Mouse (Mus musculus) layer of hippocampus, adult 2 months (tissue): ENCODE results near the gene Atp2a3. TPM values are rescaled to one million over a fixed set of nuclear protein-coding genes. Genes with fewer than 3 reads are reported as not detected.

Experiments used
- DNase-seq, 2 experiments: peaks; one replicate each; pipeline ENCODE4 v3.0.0; 2022; ENCODE audit warnings: low spot score in 2 of 2
- H3K27ac ChIP-seq: fragments of 200-600 bp; 2 replicates; pipeline ENCODE4 v1.8.1; 2022
- H3K4me3 ChIP-seq: fragments of 200-600 bp; 2 replicates; pipeline ENCODE4 v1.8.1; 2022; ENCODE audit warnings: mild to moderate bottlenecking
- CTCF ChIP-seq: fragments of 200-600 bp; conservative IDR thresholded peaks from 2 replicates; pipeline ENCODE4 v1.8.1; 2022; ENCODE audit warnings: antibody characterized with exemption, mild to moderate bottlenecking, moderate library complexity
- total RNA-seq, 2 experiments: library from RNA; stranded (reverse); gene quantifications; 2 replicates each; pipeline ENCODE4 v1.2.3; 2021

Gene Atp2a3
- total RNA-seq, 2 experiments from 2014 or later = 5.4 to 6.2 TPM

GRCm38 (mm10) chr11:72996781-72997180 lies 35.8 kb downstream of the Atp2a3 start:
- no peak for TF ChIP-seq CTCF
- no peak for DNase-seq
- Histone ChIP-seq H3K4me3 (no peak overlapping the region), H3K27ac (no peak overlapping the region)

GRCm38 (mm10) chr11:72997529-72998326 lies 36.8 kb downstream of the Atp2a3 start:
- no peak for DNase-seq
- Histone ChIP-seq H3K4me3 (no peak overlapping the region), H3K27ac (no peak overlapping the region)
- TF ChIP-seq CTCF = no peak

GRCm38 (mm10) chr11:72998771-72999170 lies 37.8 kb downstream of the Atp2a3 start, which contains the start of gene P2rx1:
P2rx1 (plus strand) TSS chr11:72999103.
- no peak within 1 kb of the TSS for H3K4me3 ChIP-seq
- DNase-seq = no peak
- no peak within 1 kb of the TSS for H3K27ac ChIP-seq
- TF ChIP-seq CTCF = peak; percentile 37

GRCm38 (mm10) chr11:73001029-73001428 lies 40.1 kb downstream of the Atp2a3 start:
- no peak overlapping the region for H3K4me3 ChIP-seq
- DNase-seq = peak; percentile 66 to 67
- peak; percentile 89 for TF ChIP-seq CTCF
- H3K27ac ChIP-seq = no peak overlapping the region

GRCm38 (mm10) chr11:73006377-73006776 lies 45.4 kb downstream of the Atp2a3 start:
- DNase-seq = no peak

GRCm38 (mm10) chr11:73007113-73007512 lies 46.1 kb downstream of the Atp2a3 start:
- TF ChIP-seq CTCF = no peak
- Histone ChIP-seq H3K27ac (no peak overlapping the region), H3K4me3 (no peak overlapping the region)
- no peak for DNase-seq

More at GRCm38 (mm10) chr11:73006377-73006776, 45.4 kb downstream of the Atp2a3 start:
- peak; percentile 91 for TF ChIP-seq CTCF
- Histone ChIP-seq H3K4me3 (no peak overlapping the region), H3K27ac (no peak overlapping the region)

GRCm38 (mm10) chr11:73007698-73008481 lies 46.9 kb downstream of the Atp2a3 start:
- no peak overlapping the region for H3K4me3 ChIP-seq
- H3K27ac ChIP-seq = no peak overlapping the region
- TF ChIP-seq CTCF = peak; percentile 95
- DNase-seq = peak in 1 of 2 experiments; percentile 52

- no peak overlapping the region for H3K27ac ChIP-seq
- TF ChIP-seq CTCF = no peak
- DNase-seq = no peak
- H3K4me3 ChIP-seq = no peak overlapping the region
Observed at GRCm38 (mm10) chr11:73008826-73009225, 47.9 kb downstream of the Atp2a3 start.

- no peak for TF ChIP-seq CTCF
- no peak overlapping the region for H3K4me3 ChIP-seq
- no peak for DNase-seq
- H3K27ac ChIP-seq = no peak overlapping the region
Observed at GRCm38 (mm10) chr11:73009531-73010274, 48.7 kb downstream of the Atp2a3 start.

- peak overlapping the region; percentile 93 for H3K27ac ChIP-seq
Observed at GRCm38 (mm10) chr11:73013981-73014380, 53.0 kb downstream of the Atp2a3 start.

GRCm38 (mm10) chr11:73014831-73015344 lies 53.9 kb downstream of the Atp2a3 start:
- peak; percentile 73 for DNase-seq
- Histone ChIP-seq H3K4me3 (no peak overlapping the region), H3K27ac (peak overlapping the region; percentile 93)
- TF ChIP-seq CTCF = no peak

More at GRCm38 (mm10) chr11:73013981-73014380, 53.0 kb downstream of the Atp2a3 start:
- no peak overlapping the region for H3K4me3 ChIP-seq
- TF ChIP-seq CTCF = no peak
- DNase-seq = no peak

- H3K27ac ChIP-seq = peak overlapping the region; percentile 93
- no peak for DNase-seq
Observed at GRCm38 (mm10) chr11:73015391-73016102, 54.6 kb downstream of the Atp2a3 start.

More at GRCm38 (mm10) chr11:73015391-73016102, 54.6 kb downstream of the Atp2a3 start:
- TF ChIP-seq CTCF = no peak
- H3K4me3 ChIP-seq = no peak overlapping the region
